Mouse (Mus musculus): ENCODE data around the gene Dclre1a.

The Dclre1a gene

GRCm38 (mm10) chr19:56547456-56548229 lies at the start of gene Dclre1a:
Gene Dclre1a (minus strand): TSS chr19:56548222.
- DNase-seq = peak; percentile 80

GRCm38 (mm10) chr19:56592472-56592871 lies 44.5 kb upstream of the Dclre1a start:
- no peak for DNase-seq

DNA sequence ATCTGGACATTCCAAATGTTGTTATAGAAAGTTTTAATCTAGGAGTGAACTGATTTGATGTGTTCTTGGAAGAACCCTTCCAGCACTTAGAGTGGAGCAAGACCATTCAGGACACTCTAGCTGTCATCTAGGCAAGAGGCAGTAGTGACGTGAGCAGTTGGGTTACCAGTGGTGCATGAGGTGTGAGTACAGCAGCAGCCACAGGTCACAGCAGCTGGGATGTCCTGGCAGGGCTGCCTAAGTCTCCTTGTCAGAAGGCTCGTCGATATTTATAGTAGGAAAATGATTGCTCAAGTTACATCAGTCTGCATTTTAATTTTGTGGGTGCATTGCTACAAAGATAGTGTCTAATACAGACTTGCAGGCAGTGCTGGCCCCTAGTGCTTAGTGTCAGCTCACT lies 42.2 kb upstream of the Dclre1a start:
- no peak for DNase-seq

GRCm38 (mm10) chr19:56589455-56589854 lies 41.4 kb upstream of the Dclre1a start:
- no peak for DNase-seq

DNA sequence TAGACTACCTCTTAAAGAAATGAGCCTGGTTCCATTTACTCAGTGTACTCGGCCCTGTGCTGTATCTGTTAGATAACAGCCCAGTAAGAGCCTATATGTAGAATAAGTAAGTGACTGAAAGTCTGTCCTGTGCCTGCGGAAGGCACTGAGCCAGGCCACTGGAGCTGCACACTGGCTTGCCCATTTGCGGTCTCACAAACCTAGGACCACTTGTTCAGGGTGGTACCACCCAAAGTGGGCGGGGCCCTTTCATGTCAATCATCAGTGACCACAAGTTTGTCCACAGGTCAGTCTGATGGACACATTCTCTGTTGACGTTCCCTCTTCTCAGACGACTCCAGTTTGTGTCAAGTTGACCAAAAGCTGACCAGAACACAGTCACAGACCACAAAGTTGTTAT lies 41.0 kb upstream of the Dclre1a start:
- no peak for DNase-seq

GRCm38 (mm10) chr19:56588205-56588626 lies 40.2 kb upstream of the Dclre1a start:
- DNase-seq = peak; percentile 73 to 83

- no peak for DNase-seq
Measured at GRCm38 (mm10) chr19:56586320-56586719, 38.3 kb upstream of the Dclre1a start.

DNA sequence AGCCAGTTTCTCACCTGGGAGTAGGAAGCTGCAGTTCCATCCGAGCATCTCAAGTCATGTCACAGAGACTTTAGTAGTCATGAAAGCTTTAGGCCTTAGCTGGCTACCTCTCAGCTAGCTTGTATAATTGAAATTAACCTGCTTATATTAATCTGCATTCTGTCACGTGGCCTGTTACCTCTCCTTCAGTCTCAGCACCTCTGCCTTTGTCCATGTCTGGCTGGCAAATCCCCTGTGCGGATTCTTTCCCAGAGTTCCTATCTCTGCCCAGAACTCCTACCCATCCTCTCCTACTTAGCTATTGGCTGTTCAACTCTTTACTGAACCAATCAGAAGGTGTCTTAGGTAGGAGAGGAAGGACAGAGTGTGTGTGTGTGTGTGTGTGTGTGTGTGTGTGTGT lies 36.3 kb upstream of the Dclre1a start:
- no peak for DNase-seq

DNA sequence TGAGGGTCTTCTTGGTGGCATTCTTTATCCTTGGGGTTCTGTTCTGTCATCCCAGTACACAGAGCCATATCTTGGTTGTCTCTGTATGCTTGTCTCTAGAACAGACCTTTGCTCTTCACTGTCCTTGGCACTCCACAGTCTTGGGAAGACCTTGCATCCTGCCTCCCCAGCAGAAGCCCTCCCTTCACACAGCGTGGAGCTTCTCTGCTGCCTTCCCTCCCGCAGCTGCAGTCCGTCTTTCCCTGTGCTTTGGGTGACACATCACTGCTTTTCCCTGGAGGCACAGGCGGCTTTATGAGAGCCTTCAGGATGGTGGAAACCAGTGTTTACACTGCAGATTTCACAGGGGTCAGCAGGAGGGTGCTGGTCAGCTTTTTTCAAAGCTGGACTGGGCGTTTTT lies 35.8 kb upstream of the Dclre1a start:
- DNase-seq = no peak

- DNase-seq = no peak
Measured at GRCm38 (mm10) chr19:56581981-56582380, 34.0 kb upstream of the Dclre1a start.

DNA sequence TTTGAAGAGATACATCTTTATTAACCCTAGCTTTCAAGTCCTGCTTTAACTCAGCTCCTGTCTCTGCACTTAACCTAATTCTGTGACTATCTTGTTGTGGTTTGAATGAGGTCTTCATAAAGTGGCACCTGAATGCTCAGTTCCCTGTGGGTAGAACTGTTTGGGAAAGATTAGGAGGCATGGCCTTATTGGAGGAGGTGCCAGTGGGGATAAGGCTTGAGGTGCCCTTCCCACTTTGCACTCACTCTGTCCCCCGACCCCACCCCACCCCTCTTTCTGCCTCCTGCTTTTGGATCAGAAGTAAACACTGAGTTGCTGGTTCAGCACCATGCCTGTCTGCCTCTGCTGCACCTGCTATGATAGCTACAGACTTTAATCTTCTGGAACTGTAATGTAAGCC lies 29.8 kb upstream of the Dclre1a start:
- DNase-seq = no peak

DNA sequence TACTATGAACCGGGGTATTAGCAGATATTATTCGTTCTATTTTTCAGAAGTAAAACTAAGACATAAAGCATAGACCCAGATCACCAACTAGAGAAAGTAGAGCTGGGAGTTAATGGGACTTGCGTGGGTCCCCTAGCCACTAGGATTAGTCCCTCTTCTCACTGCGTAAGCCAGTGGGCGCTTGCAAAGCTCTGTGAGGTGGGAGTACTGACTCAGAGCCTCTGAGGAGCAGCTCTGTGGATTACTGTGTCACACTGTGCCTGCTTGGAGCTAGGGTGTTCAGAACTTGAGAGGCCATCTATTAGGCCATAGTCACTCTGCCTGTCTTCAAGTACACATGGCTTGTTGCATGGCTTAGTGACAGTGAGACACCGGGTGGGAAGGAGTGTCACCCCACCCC lies 25.2 kb upstream of the Dclre1a start:
- no peak for DNase-seq

GRCm38 (mm10) chr19:56571913-56572312 lies 23.9 kb upstream of the Dclre1a start:
- peak in 1 of 2 experiments; percentile 19 for DNase-seq

DNA sequence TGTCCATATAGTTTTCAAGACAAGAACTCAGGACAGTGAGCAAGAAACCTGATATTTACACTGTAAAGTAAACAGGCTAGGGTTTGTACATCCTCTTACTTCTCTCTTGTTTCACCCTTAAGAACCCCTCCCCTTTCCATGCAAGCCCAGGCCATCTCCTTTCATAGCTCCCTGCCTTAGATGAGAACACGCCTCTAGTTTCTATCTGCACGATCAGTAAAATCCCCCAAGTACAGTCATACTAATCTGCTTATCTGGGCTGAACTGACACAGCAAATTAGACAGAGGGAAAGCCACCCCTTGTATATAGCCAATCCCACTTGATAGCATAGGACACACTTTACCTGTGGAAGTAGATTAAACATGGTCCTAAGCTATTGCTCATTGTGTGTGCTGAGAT lies 23.2 kb upstream of the Dclre1a start:
- no peak for DNase-seq

GRCm38 (mm10) chr19:56570781-56571180 lies 22.8 kb upstream of the Dclre1a start:
- no peak for DNase-seq

DNA sequence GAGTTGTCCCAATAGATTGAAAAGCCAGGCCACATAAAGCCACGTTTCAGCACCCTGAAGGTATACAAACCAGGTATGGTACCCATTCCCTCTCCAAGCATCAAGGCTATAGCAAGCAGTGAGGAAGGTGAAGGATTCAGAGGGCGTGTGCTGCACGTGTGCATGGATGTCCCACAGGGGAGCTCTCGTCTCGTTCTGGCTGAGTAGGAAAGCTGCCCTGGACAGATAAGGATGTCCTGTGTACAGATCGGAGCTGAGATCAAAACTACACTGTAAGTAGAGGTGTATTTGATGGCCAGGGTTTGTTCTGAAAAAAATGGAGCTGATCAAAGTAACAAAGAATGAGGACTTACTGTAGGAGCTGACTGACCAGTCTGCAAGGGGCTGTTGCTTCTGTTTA lies 18.9 kb upstream of the Dclre1a start:
- no peak for DNase-seq

GRCm38 (mm10) chr19:56566041-56566440 lies 18.0 kb upstream of the Dclre1a start:
- DNase-seq = peak; percentile 66 to 71

- peak; percentile 37 for DNase-seq
Measured at GRCm38 (mm10) chr19:56565358-56565757, 17.3 kb upstream of the Dclre1a start.

DNA sequence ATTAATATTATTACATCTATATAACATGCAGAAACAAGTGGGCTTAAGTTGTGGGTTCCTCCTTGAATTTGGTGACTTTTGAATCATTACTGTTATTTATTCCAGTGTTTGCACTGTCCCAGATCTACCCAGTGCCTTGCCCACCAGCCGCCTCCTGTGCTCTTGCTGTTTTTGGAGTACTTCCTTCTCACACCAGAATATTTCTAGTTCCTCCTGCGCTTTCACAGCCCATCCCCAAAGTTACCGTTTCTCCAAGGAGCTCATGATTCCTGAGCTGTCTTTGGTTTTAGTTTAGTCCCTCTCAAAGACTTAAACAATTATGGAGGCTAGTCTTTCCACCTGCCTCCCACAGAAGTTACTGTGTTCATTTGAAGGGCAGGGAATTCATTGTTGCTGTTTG lies 15.4 kb upstream of the Dclre1a start:
- no peak for DNase-seq

- DNase-seq = no peak
Measured at GRCm38 (mm10) chr19:56562433-56563138, 14.6 kb upstream of the Dclre1a start.

DNA sequence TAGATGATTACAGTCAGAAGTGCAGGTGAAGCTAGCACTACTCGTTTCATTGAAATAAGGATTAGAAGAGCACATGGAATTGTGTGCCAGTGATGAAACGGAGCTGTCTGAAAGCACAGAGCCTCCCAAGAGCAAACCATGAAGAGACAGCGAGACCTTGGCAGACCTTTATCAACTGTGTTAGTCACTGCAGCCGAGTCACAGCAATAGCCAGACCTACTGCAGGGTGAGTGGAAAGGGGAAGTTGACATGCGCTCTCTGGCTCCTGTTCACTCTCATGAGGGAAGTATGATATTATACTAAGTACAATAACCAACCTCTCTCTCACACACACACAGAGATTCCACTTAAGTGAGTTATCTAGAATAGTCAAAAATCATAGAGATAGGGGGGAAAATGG lies 8.0 kb upstream of the Dclre1a start:
- DNase-seq = no peak

DNA sequence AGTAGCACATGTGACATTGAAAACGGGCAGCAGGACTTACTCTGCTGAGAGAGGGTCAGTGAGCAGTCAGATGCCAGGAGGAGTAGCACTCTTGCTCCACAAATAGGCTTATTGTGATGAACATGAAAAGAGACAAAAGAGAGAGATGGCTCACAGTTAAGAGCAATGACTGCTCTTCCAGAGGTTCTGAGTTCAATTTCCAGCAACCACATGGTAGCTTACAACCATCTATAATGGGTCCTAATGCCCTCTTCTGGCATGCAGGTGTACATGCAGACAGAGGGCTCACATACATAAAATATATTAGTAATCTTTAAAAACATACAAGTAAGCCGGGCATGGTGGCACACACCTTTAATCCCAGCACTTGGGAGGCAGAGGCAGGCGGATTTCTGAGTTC lies 5.2 kb upstream of the Dclre1a start:
- no peak for DNase-seq

DNA sequence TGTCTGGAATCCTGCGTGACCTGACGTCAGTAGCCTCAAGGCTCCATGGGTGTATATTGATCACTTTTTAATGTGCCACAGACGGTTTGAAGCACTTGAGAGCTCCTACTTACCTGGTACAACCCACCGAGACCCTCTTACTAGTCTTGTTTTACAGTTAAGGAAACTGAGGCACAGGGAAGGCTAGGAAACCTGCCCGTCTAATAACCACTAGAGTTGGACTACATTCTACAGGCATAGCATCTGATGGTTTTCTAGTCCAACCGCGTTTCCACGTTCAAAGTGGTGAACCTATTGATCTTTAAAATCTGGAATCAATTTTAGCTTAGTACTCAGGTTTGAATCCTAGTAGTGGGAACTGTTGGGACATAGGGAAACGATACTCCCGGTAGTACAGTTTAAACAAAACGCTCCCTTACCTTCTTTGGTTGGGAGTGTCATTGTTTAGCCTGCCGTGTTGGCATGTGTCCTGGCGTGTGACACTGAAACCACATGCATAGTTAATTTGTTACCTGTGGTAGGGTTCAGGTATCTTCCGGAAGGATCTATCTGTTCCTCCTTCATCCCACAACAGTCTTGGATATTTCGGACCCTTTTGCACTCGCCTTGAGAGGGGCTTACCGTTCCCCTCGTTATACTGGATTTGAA lies 1.1 kb upstream of the Dclre1a start:
- DNase-seq = peak in 1 of 2 experiments; percentile 23

Data from cerebellum, postnatal 10 days (tissue).